Mouse (Mus musculus): ENCODE measurements around the gene Gm20662.
"Not testable (repeated sequence)": the region's sequence is repeated elsewhere in the genome, so short reads cannot be mapped to it uniquely, and the experiment has no call there.

Gene Gm20662

DNA sequence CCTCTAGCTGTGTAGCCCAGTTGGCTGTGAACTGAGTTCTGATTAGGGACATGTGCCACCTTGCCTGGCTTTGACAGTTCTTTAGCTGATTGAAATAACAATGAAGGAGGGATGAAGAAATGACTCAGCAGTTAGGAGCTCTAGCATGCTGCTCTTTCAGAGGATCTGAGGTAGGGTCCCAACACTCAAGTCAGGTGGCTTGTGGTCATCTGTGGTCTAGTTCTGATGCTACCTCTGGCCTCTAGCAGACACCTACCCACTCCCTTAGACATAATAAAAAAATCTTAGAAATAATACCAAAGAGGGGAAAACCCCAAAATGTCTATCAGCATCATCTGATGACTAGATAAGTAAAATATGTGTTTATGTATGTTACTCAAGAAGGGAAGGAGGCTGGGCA is 14.2 kb downstream of the Gm20662 start:
- no peak for DNase-seq

DNA sequence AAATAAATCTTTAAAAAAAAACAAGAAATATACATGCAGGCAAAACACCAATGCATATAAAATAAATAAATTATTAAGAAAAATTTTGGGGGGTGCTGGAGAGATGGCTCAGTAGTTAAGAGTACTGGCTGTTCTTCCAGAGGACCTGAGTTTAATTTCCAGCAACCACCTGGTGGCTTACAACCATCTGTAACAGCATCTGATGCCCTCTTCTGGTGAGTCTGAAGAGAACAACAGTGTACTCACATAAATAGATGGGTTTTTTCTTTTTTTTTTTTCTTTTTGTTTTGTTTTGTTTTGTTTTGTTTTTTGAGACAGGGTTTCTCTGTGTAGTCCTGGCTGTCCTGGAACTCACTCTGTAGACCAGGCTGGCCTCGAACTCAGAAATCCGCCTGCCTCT is 17.4 kb downstream of the Gm20662 start:
- not testable (repeated sequence) for DNase-seq

DNA sequence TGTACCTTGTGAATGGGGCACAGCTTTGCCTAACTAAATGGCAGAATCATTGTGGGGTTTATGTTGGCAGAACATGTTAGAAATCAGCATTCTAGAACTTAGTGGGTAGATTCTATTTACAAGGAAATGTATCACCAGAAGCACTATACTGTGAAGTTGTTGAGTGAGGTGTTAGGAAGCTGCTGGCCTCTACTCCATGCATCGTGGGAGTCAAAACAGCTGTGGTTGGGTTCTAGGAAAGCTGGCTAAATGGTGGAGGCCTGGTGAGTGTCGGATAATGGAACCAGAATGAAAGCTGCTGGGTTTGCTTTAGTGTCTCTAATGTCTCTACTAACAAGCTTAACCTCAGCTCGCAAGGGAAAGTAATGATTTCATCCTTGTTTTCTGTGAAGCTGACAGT is 21.0 kb downstream of the Gm20662 start:
- no peak for DNase-seq

DNA sequence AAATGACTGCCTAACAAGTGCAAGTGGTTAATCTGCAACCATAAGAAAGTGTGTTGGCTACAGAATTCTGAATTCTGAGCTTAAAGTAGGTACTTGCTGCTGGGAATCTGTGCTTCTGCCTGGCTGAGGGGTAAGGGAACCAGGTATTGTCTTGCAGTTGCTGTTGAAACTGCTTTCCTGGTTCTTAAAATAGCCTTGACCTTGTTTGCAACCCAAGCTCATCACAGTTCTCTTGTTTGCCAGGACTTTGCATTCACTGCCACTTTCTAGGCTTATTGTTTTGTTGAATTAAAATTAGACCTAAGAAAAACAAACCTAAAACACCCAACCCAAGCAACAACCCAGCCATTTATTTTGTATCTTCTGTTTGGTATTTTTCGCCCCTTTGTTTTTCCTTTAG is 24.6 kb downstream of the Gm20662 start:
- DNase-seq: no peak

DNA sequence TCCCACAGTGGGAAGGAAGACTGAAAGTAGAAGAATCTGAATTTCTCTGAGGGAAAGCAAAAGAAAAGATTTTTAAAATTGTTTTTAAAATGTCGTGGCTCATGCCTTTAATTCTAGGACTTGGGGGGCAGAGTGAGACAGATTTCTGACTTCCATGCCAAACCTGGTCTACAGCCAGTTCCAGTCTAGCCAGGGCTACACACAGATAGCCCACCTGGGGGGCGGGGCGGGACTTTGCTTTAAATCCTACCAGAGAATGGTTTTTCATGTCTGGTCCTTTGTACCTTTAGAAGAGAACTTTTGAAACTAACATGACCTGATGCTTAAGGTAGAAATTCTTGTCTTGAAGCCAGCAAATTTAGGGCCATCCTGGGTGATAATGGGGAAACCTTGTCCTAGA is 27.1 kb downstream of the Gm20662 start:
- peak in 1 of 2 experiments; percentile 48 for DNase-seq

DNA sequence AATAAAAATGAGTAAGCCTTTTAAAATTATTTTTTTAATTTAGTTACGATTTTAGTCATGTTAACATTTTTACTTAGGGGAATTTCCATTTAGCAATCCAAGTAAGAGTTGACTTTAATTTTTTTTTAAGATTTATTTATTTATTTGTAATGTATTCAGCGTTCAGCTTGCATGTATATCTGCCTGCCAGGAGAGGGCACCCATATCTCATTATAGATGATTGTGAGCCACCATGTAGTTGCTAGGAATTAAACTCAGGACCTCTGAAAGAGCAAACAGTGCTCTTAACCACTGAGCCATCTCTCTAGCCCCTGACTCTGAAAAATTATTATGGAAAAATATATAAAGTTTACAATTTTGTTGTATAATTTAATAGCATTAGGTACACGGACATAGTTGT is 30.4 kb downstream of the Gm20662 start:
- no peak for DNase-seq

DNA sequence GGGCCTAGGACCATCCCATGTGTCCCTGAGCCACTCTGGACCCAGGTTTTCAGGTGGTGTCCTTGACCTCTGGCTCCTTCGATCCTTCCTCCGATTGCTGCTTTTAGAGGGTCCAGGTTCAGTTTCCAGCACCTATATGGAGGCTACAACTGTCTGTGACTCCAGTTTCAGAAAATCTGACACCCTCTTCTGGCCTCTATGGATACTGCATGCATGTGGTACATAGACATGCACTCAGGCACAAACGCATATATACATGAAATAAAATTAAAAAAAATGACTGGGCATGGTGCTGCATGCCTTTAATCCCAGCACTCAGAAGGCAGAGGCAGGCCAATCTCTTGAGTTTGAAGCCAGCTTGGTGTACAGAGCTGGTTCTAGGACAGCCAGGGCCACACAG is 31.7 kb downstream of the Gm20662 start:
- DNase-seq: no peak

DNA sequence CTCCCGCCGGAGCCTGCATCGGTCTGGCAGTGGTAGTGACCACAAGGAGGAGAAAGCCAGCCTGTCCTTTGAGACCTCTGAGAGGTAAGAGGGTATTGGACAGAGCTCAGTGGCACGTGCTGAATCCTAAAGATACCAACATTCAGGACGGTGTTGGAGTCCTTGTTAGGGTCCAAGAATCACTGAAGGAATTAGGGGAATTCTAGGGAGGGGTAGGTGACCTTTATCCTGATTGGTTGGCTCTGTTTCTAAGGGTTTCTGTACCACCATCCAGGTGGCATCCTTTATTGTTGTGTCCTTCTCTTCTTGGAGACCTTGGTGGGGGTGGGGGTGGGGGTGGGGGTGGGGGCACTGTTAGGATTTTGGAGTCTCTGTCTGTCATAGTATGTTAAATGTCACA is 36.0 kb downstream of the Gm20662 start:
- no peak for DNase-seq

DNA sequence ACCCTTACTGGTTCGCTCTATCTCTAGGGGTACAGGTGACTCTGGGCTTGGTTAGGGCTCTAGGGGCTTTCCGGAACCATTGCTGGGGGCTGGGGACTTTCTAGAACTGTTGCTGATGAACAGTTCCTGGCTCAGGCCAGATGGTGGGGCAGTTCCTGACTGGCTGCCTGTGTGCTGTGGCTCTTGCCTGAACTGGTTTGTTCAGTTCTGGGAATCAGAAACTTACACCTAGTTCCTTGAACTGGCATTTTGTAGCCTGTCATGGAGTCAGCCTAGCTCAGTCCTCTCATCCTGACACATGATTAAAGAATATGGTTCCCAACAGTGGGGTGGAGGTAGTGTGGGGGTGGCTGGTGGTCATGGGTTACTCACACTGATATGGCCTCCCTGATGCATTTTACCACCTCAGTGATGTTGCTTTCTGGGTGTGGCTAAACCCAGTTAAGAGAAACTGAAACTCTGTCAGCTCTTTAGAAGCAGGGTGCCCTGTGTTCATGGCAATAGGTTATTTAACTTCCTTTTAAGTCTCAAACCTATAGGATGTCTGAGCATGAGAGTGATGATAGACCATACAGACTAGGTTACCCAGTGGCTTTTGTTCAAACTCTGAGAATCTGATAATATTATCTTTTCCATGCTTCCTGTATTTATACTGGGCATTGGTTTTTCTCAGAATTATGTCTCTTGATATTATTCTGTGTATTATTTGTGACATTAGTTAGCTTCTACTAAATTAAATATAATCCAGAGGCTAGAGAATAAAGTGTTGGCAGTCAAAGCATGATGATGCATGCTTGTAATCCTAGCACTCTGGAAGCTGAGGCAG is 39.4 kb downstream of the Gm20662 start:
- DNase-seq: no peak

DNA sequence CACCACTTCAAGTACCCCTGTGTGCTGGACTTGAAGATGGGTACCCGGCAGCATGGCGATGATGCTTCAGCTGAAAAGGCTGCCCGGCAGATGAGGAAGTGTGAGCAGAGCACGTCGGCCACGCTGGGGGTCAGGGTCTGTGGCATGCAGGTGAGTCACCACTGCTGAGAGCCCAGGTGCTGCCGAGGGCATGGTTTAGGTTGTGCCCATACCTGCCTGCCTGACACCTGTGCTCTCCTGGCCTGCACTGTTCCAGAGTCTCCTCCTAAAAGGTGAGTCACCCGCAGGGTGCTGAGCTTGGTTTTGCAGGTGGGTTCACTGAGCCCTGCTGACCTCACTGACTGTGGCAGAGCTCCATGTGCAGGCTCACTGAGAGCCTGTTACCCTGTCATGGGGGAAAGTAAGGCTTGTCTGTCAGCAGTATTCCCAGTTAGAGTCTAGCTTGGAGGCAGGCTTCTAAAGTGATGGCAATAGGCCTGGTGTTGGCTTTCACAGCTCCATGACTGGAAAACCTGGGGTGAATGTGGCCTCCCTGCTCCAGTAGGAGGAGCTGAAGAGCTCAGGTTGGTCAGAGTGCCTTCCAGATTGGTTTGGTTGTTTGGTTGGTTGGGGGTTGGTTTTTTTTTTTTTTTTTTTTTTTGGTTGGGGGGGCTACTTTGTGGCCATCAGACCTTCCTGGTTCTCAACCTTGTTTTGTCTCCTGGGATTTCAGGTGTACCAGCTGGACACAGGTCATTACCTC is 48.8 kb downstream of the Gm20662 start:
- DNase-seq: no peak

DNA sequence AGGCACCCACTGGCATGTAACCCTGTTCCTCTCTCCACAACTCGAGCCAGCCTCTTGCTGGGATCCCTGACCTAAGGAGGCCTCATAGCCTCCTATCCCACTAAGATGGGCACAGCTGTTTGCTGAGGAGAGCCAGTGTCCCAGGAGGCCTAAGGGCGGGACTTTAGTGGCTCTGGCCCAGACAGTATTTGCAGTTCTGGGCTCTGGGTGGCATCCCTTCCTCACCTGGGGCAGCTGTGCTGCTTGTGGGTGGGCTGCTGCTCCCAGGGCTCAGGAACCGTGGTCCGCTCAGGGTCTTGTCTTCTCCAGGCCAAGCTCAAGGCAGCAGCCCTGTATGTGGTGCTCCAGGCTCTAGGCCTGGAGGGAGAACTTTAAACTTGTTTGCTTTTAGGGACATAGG is 50.4 kb downstream of the Gm20662 start:
- DNase-seq: no peak

DNA sequence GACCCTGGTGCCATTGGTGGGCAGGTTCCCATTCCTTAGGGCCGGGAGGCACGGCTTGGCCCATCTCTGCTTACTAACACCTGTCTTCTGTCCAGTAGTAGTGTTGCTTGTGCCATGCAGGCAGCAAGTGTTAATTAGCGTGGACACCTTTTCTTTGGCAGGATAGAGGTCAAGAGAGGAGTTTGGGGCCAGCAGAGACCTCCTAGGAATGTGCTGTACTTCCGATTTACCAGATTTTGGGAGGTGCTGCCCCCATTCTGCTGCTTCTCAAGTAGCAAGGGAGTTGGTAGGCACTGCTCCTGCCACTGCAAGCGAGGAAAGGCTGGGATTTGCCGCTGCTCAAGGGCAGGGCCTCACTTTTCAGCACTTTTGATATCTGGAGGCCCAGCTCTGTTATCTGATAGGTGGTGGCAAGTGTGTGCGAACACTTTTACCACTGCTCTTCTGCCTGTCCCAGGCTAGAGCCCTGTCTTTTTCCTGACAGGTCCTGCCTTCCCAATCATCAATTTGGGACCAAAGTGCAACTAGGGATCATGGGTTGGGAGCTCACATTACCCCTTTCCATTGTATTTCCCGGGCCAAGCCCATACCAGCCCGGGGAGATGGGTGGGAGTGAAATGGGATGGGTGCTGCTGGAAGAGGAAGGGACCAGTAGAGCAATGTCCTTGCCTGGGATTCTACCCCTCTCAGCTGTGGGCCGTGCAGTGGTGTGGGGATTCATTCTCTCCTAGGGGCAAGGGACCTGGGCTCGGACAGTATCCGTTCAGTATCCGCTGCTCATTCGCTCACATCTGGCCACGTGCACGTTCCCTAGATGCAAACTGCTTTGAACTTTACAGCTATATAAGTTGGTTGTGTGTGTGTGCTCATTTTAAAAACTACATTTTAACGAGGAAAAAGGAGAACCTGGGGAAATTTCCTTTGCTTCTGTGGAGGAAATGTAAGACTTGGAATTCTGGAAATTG is 51.7 kb downstream of the Gm20662 start:
- no peak for DNase-seq

DNA sequence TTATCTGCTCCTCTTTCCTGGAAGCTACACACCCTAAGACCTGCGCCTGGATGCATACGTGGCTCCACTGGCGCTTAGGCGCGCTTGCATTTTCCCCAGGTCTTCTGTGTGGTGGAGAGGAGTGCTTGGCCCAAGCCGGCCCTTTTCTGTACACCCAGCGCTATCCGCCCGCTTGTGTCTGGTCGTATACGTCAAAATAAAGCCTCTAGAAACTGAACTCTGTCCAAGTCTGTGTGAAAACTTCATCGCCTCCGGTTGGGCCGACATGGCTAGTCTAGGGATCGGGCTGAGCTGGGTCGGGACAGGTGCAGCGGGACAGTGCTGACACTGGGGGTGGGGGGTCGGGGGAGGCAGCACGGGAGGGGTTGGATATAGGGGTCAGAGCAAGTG is 52.4 kb downstream of the Gm20662 start:
- no peak for DNase-seq

DNA sequence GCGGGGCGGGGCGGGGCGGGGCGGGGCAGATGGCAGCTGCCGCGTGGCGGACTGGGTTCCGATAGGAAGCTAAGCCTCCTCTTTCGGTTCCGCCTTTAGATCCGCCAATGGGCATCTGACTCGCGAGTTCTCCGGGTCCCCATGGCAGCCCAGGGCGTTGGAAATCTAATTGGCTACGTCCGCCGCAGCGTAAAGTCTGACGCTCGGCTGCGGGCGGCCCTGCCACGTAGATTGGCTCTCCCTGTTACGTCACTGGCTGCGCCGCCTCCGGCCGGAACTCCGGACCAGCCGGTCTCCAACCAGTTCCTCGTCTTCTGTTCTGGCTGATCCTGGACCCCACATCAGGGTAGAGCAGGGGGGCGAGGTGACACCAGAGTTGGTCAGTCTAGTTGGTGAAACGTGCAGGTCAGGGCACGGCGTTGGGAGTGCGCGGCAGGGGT is 52.9 kb downstream of the Gm20662 start, which contains the start of gene Gmppb:
Gmppb (plus strand) TSS at position 227 of the 440 bp plus-strand sequence.
- peak; percentile 95 to 97 for DNase-seq

DNA sequence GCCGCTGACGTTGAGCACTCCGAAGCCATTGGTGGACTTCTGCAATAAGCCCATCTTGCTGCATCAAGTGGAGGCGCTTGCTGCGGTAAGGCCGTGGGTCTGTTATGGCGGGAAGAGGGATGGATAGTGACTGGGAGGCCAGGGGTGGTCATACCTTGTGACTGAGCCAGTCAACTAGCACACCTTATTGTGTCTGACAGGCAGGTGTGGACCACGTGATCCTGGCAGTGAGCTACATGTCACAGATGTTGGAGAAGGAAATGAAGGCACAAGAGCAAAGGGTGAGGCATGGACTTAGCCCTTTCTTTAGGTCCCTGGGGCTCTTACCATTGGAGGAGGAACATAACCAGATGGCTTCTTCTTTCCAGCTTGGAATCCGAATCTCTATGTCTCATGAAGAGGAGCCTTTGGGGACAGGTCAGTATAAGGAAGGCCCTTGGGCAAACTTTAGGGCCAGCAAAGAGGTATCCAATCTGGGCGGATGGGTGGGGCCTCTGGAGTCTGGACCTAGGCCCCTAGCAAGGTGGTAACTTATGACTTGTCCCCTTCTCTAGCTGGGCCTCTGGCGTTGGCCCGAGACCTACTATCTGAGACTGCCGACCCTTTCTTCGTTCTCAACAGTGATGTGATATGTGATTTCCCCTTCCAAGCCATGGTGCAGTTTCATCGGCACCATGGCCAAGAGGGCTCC is 53.6 kb downstream of the Gm20662 start:
- no peak for DNase-seq

DNA sequence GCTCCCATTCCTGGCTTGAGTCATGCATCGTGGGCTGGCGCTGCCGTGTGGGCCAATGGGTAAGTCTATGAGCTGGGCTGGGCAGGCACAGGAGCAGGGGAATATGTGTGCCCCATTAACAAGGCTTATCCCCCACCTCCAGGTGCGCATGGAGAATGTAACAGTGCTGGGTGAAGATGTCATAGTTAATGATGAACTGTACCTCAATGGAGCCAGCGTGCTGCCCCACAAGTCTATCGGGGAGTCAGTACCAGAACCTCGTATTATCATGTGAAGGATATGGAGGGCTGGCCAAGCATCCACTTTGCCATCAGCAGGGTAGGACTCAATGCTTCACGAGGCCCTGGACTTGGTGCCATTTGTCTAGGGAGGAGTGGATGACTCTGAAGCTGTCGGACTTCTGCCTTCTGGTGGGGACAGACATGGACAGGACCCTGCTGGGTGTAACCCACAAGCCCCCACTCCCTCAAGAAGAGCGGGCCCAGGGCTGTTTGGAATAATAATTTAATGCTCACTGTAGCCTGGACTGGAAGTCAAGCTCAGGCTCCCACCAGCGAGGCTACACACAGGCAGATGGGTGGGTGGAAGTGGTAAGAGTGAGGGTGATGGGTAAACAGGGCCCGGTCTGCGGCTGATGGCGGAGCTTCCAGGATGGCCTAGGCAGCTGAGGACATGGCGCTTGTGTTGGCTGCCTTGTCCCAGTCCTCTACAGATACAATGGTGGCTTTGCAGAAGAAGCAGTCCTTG is 55.2 kb downstream of the Gm20662 start:
- DNase-seq: no peak

DNA sequence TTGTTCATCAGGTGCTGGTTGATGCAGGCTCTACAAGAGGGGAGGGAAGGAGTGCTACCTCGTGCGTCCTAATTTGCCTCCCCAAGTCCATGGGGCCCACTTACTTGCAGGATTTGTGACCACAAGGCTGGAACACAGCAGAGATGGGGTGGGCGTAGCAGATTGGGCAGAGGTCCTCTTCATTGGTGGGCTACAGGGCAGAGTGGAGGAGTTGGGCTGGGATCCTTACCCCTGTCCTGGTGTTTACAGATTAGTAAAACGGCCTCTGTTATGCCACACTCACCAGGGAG is 55.7 kb downstream of the Gm20662 start:
- DNase-seq: no peak

DNA sequence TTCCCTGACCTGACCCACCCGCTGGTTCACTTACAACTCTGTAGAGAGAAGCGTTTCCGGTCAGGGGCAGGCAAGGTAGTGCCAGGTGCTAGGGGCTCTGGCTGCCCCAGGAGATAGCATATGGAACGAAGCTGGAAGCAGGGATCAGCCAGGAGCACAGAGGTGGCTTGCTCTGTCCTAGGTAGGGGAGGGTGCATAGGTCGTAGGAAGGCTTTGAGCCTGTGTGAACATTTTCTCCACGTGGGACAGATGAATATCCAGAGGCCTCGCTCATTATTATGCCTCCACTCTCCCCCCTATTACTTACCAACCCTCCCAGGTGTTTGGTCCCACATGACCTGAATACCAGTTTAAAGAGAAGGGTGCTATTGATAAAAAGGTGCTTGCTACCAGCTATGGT is 56.3 kb downstream of the Gm20662 start:
- DNase-seq: no peak

DNA sequence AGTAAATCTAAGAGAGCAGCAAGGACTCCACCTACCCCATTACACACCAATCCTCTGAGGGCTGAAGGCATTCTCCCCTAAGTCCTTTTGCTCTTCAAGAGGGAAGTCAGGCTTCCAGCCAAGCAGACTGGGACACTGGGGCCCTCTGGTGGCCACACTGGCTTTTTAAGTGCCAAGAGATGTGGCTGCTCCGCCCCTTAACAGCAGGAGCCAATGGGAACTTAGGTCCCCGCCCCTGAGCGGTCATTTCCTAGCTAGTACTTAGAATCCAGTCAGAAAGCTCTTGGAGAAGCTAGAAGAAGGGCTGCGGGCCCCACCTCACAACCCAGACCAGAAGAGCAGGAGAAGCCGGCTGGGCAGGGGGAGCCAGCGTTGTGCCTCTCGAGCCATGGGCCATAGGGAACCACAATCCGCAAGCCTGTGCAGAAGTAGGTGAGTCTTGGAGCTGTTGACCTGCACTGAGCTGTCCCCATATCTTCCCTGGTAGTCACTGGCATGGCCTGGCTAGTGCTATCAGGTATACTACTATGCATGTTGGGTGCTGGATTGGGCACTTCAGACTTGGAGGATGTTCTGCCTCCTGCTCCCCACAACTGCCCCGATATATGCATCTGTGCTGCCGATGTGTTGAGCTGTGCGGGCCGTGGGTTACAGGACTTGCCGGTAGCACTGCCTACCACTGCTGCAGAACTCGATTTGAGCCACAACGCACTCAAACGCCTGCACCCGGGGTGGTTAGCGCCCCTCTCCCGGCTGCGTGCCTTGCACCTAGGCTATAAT is 56.9 kb downstream of the Gm20662 start, which contains the start of gene Amigo3:
Amigo3 (plus strand) TSS at position 275 of the 780 bp plus-strand sequence.
- peak; percentile 95 to 97 for DNase-seq

DNA sequence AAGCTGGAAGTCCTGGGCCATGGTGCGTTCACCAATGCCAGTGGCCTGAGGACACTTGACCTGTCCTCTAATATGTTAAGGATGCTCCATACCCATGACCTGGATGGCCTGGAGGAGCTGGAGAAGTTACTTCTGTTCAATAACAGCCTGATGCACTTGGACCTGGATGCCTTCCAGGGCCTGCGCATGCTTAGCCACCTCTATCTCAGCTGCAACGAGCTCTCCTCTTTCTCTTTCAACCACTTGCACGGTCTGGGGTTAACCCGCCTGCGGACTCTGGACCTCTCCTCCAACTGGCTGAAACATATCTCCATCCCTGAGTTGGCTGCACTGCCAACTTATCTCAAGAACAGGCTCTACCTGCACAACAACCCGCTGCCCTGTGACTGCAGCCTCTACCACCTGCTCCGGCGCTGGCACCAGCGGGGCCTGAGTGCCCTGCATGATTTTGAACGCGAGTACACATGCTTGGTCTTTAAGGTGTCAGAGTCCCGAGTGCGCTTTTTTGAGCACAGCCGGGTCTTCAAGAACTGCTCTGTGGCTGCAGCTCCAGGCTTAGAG is 57.6 kb downstream of the Gm20662 start:
- no peak for DNase-seq

All from cerebellum, postnatal 14 days (tissue).